Mouse (Mus musculus): ENCODE measurements around the gene Atp9a. TPM values are rescaled to one million over a fixed set of nuclear protein-coding genes. Genes with fewer than 3 reads are reported as not detected.

Atp9a gene
- total and polyA plus RNA-seq, 3 experiments = not detected

DNA sequence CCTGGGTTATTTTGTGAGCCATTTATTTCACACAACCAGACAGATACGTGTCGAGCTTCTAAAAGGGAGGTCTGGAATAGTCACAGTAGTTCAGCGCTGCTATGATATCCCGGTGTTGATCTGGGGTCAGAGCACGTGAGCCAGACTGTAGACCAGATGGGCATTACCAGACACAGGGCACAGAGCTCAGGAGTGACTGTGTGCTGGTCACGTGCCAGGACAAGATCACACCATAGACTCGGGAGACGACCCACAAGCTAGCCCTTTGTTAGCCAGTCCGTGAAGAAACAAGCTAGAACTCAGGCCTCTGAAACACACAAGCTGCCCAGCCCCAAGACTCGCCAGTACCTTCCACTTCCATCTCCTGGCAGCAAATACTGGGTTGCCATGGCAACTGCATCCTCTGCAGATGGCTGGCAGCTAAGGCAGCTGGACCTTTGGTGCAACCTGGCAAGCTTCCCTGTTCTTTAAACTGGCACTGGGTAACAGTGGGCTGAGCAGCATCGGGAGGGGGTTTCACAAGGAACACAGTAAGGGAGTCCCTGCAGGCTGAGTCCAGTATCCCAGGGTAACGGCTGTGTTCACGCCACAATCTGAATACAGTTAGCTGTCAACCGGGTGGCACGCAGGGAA is 63.4 kb downstream of the Atp9a start:
- H3K9me3 ChIP-seq (replicated peaks; ENCODE audit: insufficient read depth, low read length) = no peaks in the 10 kb centered on the region
- H3K4me3 ChIP-seq (ENCODE audit: control insufficient read depth in 1 of 2, insufficient read depth in 1 of 2, low read depth in 2 of 2, low read length in 2 of 2) = no peak overlapping the region
- DNase-seq (ENCODE audit: low read depth, low spot score) = no peak
- no peak overlapping the region for H3K27ac ChIP-seq (ENCODE audit: control insufficient read depth, low read depth, low read length)
- no peaks in the 10 kb centered on the region for H3K4me1 ChIP-seq (ENCODE audit: control insufficient read depth in 1 of 2, insufficient read depth in 2 of 2, low read length in 2 of 2)
- no peaks in the 10 kb centered on the region for H3K79me2 ChIP-seq (ENCODE audit: control insufficient read depth, insufficient read depth, low read length, poor library complexity)
- H3K27me3 ChIP-seq (ENCODE audit: control insufficient read depth in 1 of 2, insufficient read depth in 2 of 2, low read length in 2 of 2) = no peaks in the 10 kb centered on the region; a peak in 1 of 4 replicates
- no peaks in the 10 kb centered on the region for H3K36me3 ChIP-seq (ENCODE audit: control insufficient read depth in 1 of 2, insufficient read depth in 2 of 2, low read length in 2 of 2)
- TF ChIP-seq NELFE (IDR thresholded peaks at IDR 0.05; ENCODE audit: low read depth, low read length) = no peak
- no peak for TF ChIP-seq HCFC1 (IDR thresholded peaks at IDR 0.05; ENCODE audit: low read depth, low read length)
- TF ChIP-seq MAFK (IDR thresholded peaks at IDR 0.05; ENCODE audit: borderline replicate concordance, low read depth, low read length) = no peak
- TF ChIP-seq ELF1 (IDR thresholded peaks at IDR 0.05; ENCODE audit: low read depth, low read length) = no peak
- TF ChIP-seq MEF2A (IDR thresholded peaks at IDR 0.05; ENCODE audit: extremely low read depth, insufficient replicate concordance, low read depth, low read length, poor library complexity, severe bottlenecking) = no peak
- TF ChIP-seq SMC3 (IDR thresholded peaks at IDR 0.05; ENCODE audit: low read depth, low read length) = no peak
- TF ChIP-seq ZMIZ1 (IDR thresholded peaks at IDR 0.05; ENCODE audit: low read depth, low read length) = no peak
- TF ChIP-seq MYC (IDR thresholded peaks at IDR 0.05; ENCODE audit: low read depth, low read length) = no peak
- TF ChIP-seq EP300 (IDR thresholded peaks at IDR 0.05; ENCODE audit: low read depth in 1 of 2, low read length in 2 of 2) = no peak
- TF ChIP-seq CHD1 (IDR thresholded peaks at IDR 0.05; ENCODE audit: low read depth, low read length) = no peak
- no peak for TF ChIP-seq BHLHE40 (IDR thresholded peaks at IDR 0.05; ENCODE audit: borderline replicate concordance, low read depth, low read length)
- TF ChIP-seq RAD21 (IDR thresholded peaks at IDR 0.05; ENCODE audit: low read depth, low read length) = no peak
- TF ChIP-seq USF2 (IDR thresholded peaks at IDR 0.05; ENCODE audit: borderline replicate concordance in 1 of 2, insufficient read depth in 1 of 2, low read depth in 1 of 2, low read length in 2 of 2) = no peak
- H3K9ac ChIP-seq (ENCODE audit: control insufficient read depth, low read depth, low read length, poor library complexity, severe bottlenecking) = no peak overlapping the region

GRCm38 (mm10) chr2:168677650-168678049 is 64.6 kb downstream of the Atp9a start:
- Histone ChIP-seq H3K4me3 (ENCODE audit: control insufficient read depth in 1 of 2, insufficient read depth in 1 of 2, low read depth in 2 of 2, low read length in 2 of 2) (no peak overlapping the region), H3K9me3 (replicated peaks; ENCODE audit: insufficient read depth, low read length) (no peaks in the 10 kb centered on the region), H3K27me3 (ENCODE audit: control insufficient read depth in 1 of 2, insufficient read depth in 2 of 2, low read length in 2 of 2) (no peaks in the 10 kb centered on the region; a peak in 1 of 4 replicates), H3K27ac (ENCODE audit: control insufficient read depth, low read depth, low read length) (no peak overlapping the region), H3K36me3 (ENCODE audit: control insufficient read depth in 1 of 2, insufficient read depth in 2 of 2, low read length in 2 of 2) (no peaks in the 10 kb centered on the region), H3K9ac (ENCODE audit: control insufficient read depth, low read depth, low read length, poor library complexity, severe bottlenecking) (no peak overlapping the region), H3K4me1 (ENCODE audit: control insufficient read depth in 1 of 2, insufficient read depth in 2 of 2, low read length in 2 of 2) (no peaks in the 10 kb centered on the region), H3K79me2 (ENCODE audit: control insufficient read depth, insufficient read depth, low read length, poor library complexity) (no peaks in the 10 kb centered on the region)
- TF ChIP-seq TCF12 (IDR thresholded peaks at IDR 0.05; ENCODE audit: low read depth, low read length) (no peak), BHLHE40 (IDR thresholded peaks at IDR 0.05; ENCODE audit: borderline replicate concordance, low read depth, low read length) (no peak), ELF1 (IDR thresholded peaks at IDR 0.05; ENCODE audit: low read depth, low read length) (no peak), MAZ (IDR thresholded peaks at IDR 0.05; ENCODE audit: low read depth, low read length) (no peak), EP300 (IDR thresholded peaks at IDR 0.05; ENCODE audit: low read depth in 1 of 2, low read length in 2 of 2) (no peak), MXI1 (IDR thresholded peaks at IDR 0.05; ENCODE audit: low read depth, low read length) (no peak), MYC (IDR thresholded peaks at IDR 0.05; ENCODE audit: low read depth, low read length) (no peak), CHD1 (IDR thresholded peaks at IDR 0.05; ENCODE audit: low read depth, low read length) (no peak), USF1 (IDR thresholded peaks at IDR 0.05; ENCODE audit: low read depth, low read length) (no peak), ZKSCAN1 (IDR thresholded peaks at IDR 0.05; ENCODE audit: low read depth, low read length) (no peak), TAL1 (IDR thresholded peaks at IDR 0.05; ENCODE audit: low read length) (no peak), SMC3 (IDR thresholded peaks at IDR 0.05; ENCODE audit: low read depth, low read length) (no peak), ETS1 (IDR thresholded peaks at IDR 0.05; ENCODE audit: low read depth, low read length) (no peak)
- no peak for DNase-seq (ENCODE audit: low read depth, low spot score)

All from MEL (cell line).